ENCODE assay signal across 18 mouse cellular contexts in genomic region chr13:47282221-47282620, GRCm38 (mm10).
DNase-seq lines count a peak whose midpoint lies in the region; ATAC-seq lines count a peak whose summit lies in the region.
"Had no signal": no experiment of that assay in that cellular context is flagged by ENCODE, and none has a peak within 500 bp of the region (broad histone marks: within the 10 kb centered on the region; RNA-seq: fewer than 3 reads in every experiment).

No protein-coding gene starts in this region.

- DNase-seq in heart, adult 11 months = peak; percentile 48
- DNase-seq in heart, adult 8-10 months (ENCODE audit: low spot score) = no peak
- DNase-seq in ES-CJ7 (ENCODE audit: low read depth, low spot score) = peak; percentile 84
- DNase-seq in c-Kit-negative CD71-positive TER-119-positive erythroid progenitor cells, embryonic 14.5 days (ENCODE audit: low read depth, low spot score) = peak; percentile 2
- DNase-seq in thymus, postnatal 36 days = no peak
- no peak for DNase-seq in cerebellum, adult 8-10 months
- DNase-seq: adrenal gland, postnatal 14 days; cerebellum, adult 11 months; cerebellum, adult 9-11 months; gastrocnemius, postnatal 14 days; heart, postnatal 10 days; heart, postnatal 4 days; kidney, adult 11 months had no signal

- 0 out of 2 replicates have a peak, but pooled peaks have one; percentile 31 for ATAC-seq in megakaryocyte progenitor cell, adult 5-6 weeks (replicated peaks; ENCODE audit: poor library complexity)
- ATAC-seq: activated CD4-positive, CD25-positive, alpha-beta regulatory T cell, adult 4 months; forebrain, embryonic 16.5 days; hindbrain, embryonic 16.5 days; inflammation-experienced regulatory T-cells, adult 6 months had no signal

Comparison
In these comparisons a context has a peak if more than half of its experiments do, and no peak if none do; other contexts are left out.
1. DNase-seq: peak in heart, adult 11 months (single experiment), ES-CJ7 (single experiment) and c-Kit-negative CD71-positive TER-119-positive erythroid progenitor cells, embryonic 14.5 days (single experiment); none in heart, adult 8-10 months (single experiment), thymus, postnatal 36 days (0 of 2) and cerebellum, adult 8-10 months (single experiment).